In genomic region chr9:31300525-31300924, GRCm38 (mm10) we compare ENCODE assay signal across 16 mouse cellular contexts. TPM values are rescaled to one million over a fixed set of nuclear protein-coding genes. Genes with fewer than 3 reads are reported as not detected.
DNase-seq lines count a peak whose midpoint lies in the region; ATAC-seq and TF ChIP-seq lines count a peak whose summit lies in the region.
"Had no signal": no experiment of that assay in that cellular context is flagged by ENCODE, and none has a peak within 500 bp of the region (broad histone marks: within the 10 kb centered on the region; RNA-seq: fewer than 3 reads in every experiment).

No protein-coding gene starts in this region.

- no peak overlapping the region for H3K4me3 ChIP-seq in liver, postnatal 0 days (ENCODE audit: low read depth, low read length)
- H3K4me3 ChIP-seq in limb, embryonic 10.5 days: no peak overlapping the region
- H3K4me3 ChIP-seq: embryonic facial prominence, embryonic 15.5 days; forebrain, embryonic 13.5 days; hindbrain, embryonic 12.5 days; neural tube, embryonic 12.5 days had no signal

- peak; percentile 72 for DNase-seq in CD4-positive helper T cell, adult 2 months (ENCODE audit: low read depth, low spot score)
- no peak for DNase-seq in liver, postnatal 0 days
- no peak for DNase-seq in retina, embryonic 14.5 days (ENCODE audit: low spot score)
- DNase-seq in limb, embryonic 10.5 days (ENCODE audit: low spot score): no peak
- DNase-seq in frontal cortex, postnatal 25 days (ENCODE audit: low spot score in 2 of 2): no peak
- DNase-seq: adrenal gland, adult 8-10 months; cerebellum, adult 11-12 months; kidney, adult 18-20 months; left cerebral cortex, postnatal 4 days had no signal

- H3K4me1 ChIP-seq in liver, postnatal 0 days (ENCODE audit: insufficient read depth): peaks cover 18% of the 10 kb centered on the region
- peaks cover 3% of the 10 kb centered on the region for H3K4me1 ChIP-seq in limb, embryonic 10.5 days
- H3K4me1 ChIP-seq: hindbrain, embryonic 12.5 days; neural tube, embryonic 12.5 days had no signal

- H3K27me3 ChIP-seq in liver, postnatal 0 days (ENCODE audit: insufficient read depth, low read length): no peaks in the 10 kb centered on the region
- no peaks in the 10 kb centered on the region for H3K27me3 ChIP-seq in limb, embryonic 10.5 days (ENCODE audit: low read depth, poor library complexity, severe bottlenecking)
- H3K27me3 ChIP-seq: embryonic facial prominence, embryonic 15.5 days; forebrain, embryonic 13.5 days; hindbrain, embryonic 12.5 days; neural tube, embryonic 12.5 days had no signal

- TF ChIP-seq EP300 in liver, postnatal 0 days (IDR thresholded peaks at IDR 0.05; ENCODE audit: low read depth): no peak

- no peak overlapping the region for H3K9ac ChIP-seq in liver, postnatal 0 days (replicated peaks)
- H3K9ac ChIP-seq: embryonic facial prominence, embryonic 15.5 days; forebrain, embryonic 13.5 days; hindbrain, embryonic 12.5 days; neural tube, embryonic 12.5 days had no signal

- H3K27ac ChIP-seq in liver, postnatal 0 days (ENCODE audit: low read depth): peak overlapping the region; percentile 97
- H3K27ac ChIP-seq in limb, embryonic 10.5 days: no peak overlapping the region
- H3K27ac ChIP-seq: embryonic facial prominence, embryonic 15.5 days; forebrain, embryonic 13.5 days; hindbrain, embryonic 12.5 days; neural tube, embryonic 12.5 days had no signal

- no peaks in the 10 kb centered on the region for H3K36me3 ChIP-seq in liver, postnatal 0 days (replicated peaks; ENCODE audit: insufficient read depth, low read length)
- no peaks in the 10 kb centered on the region for H3K36me3 ChIP-seq in limb, embryonic 10.5 days
- H3K36me3 ChIP-seq: embryonic facial prominence, embryonic 15.5 days; hindbrain, embryonic 12.5 days; neural tube, embryonic 12.5 days had no signal

- H3K9me3 ChIP-seq in liver, postnatal 0 days (ENCODE audit: low read length): no peaks in the 10 kb centered on the region
- H3K9me3 ChIP-seq in limb, embryonic 10.5 days (replicated peaks): no peaks in the 10 kb centered on the region
- H3K9me3 ChIP-seq: embryonic facial prominence, embryonic 15.5 days; forebrain, embryonic 13.5 days; hindbrain, embryonic 12.5 days; neural tube, embryonic 12.5 days had no signal

- TF ChIP-seq CTCF in liver, postnatal 0 days (IDR thresholded peaks at IDR 0.05; ENCODE audit: low read depth): no peak

- peak; percentile 60 for ATAC-seq in CD4-positive, CD25-positive, alpha-beta regulatory T cell, adult 4 months
- ATAC-seq in inflammation-experienced regulatory T-cells, adult 6 months: peak; percentile 60
- ATAC-seq in liver, postnatal 0 days: no peak; the same call in 1 of the 2 replicates
- ATAC-seq: forebrain, embryonic 13.5 days; midbrain, embryonic 16.5 days had no signal

- 47% methylated on average over 5 of the region's 5 CpGs for WGBS in liver, postnatal 0 days (ENCODE audit: insufficient replicate concordance)
- WGBS in limb, embryonic 10.5 days: 88% methylated on average over 5 of the region's 5 CpGs

- no peak overlapping the region for H3K4me2 ChIP-seq in liver, postnatal 0 days (ENCODE audit: low read depth, low read length)
- H3K4me2 ChIP-seq: embryonic facial prominence, embryonic 15.5 days; forebrain, embryonic 13.5 days; hindbrain, embryonic 12.5 days; neural tube, embryonic 12.5 days had no signal

RNA-seq across cellular contexts. Expression of gene Prdm10, which starts 20.2 kb away (rescaled TPM):
- 10 to 100 TPM in 1 of 2 experiments, 1 to 10 TPM in 1; 9.6 to 10.1 TPM for polyA plus RNA-seq in CD4-positive, CD25-positive, alpha-beta regulatory T cell, adult 4 months (2017; shearing (Covaris generic))
- polyA plus RNA-seq in inflammation-experienced regulatory T-cells, adult 6 months (2017; shearing (Covaris generic)): 1 to 10 TPM; 7.7 to 9.0 (median 8.5) TPM
- polyA plus RNA-seq in liver, postnatal 0 days (2015; fragmentation: Nextera tagmentation; extraction: Ambion mirVana): 1.3 and 1.5 TPM in 2 replicates
- 7.3 and 7.5 TPM in 2 replicates for polyA plus RNA-seq in limb, embryonic 10.5 days (2016; fragmentation: Nextera tagmentation; extraction: Ambion mirVana)
